Mouse (Mus musculus): ENCODE data around the gene Slc30a5. TPM values are rescaled to one million over a fixed set of nuclear protein-coding genes. Genes with fewer than 3 reads are reported as not detected.

The Slc30a5 gene
- polyA plus RNA-seq, 1 experiment: 53.8 TPM

DNA sequence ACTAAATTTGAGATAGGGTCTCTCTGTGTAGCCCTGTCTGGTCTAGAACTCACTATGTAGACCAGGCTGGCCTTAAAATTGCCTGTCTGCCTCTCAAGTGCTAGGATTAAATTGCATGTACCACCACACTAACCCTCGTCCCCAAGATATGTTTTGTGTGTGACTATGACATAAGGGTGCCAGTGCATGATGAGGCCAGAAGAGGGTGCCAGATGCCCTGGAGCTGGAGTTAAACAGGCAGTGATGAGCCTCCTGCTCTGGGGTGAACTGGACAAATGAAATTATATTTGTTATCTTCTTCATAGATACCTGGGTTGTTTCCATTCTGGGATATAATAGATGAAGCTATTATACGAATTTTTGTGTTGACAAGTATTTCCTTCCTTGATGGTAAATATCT lies 10.7 kb upstream of the Slc30a5 start:
- no peak overlapping the region for H3K4me3 ChIP-seq (ENCODE audit: insufficient read depth, low read length)
- no peak for TF ChIP-seq POLR2A (IDR thresholded peaks at IDR 0.05; ENCODE audit: borderline replicate concordance, low read depth, low read length)
- peak; percentile 33; the same call in 1 of the 2 replicates for TF ChIP-seq CTCF (IDR thresholded peaks at IDR 0.05; ENCODE audit: low read depth, low read length)
- no peak overlapping the region for H3K27ac ChIP-seq (ENCODE audit: insufficient read depth, low read depth, low read length)
- H3K4me1 ChIP-seq (ENCODE audit: control insufficient read depth, insufficient read depth, low read length): peaks cover 14% of the 10 kb centered on the region

DNA sequence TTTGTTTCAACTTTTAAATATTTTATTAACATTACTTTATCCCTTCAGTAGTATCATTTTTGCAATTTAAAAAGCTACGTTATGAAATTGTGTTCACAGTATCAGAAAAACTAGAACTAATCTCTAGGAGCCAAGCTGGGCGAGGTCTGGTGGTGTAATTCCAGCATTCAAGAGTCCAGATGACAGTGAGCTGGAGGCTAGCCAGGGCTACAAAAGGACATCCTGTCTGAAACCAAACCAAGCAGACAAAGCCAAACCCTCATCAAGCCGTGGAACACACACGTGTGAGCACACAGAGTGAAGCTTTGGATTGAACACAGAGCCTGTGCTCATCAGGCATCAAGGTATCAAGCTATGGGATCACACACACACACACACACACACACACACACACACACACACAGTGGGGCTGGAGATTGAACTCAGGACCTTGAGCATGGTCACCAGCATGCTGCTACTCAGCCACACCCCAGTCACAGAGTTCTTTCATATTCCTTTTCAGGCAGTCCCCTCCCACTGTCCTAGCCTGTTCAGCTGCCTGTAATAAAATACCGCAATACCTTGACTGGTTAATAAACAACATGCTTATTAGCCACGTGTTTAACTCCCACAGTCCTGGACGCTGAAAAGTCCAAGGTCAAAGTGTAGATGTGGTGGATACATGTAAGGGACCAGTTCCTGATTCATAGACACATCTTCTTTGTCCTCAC lies 9.9 kb upstream of the Slc30a5 start:
- TF ChIP-seq POLR2A (IDR thresholded peaks at IDR 0.05; ENCODE audit: borderline replicate concordance, low read depth, low read length) (no peak), CTCF (IDR thresholded peaks at IDR 0.05; ENCODE audit: low read depth, low read length) (no peak)
- Histone ChIP-seq H3K4me3 (ENCODE audit: insufficient read depth, low read length) (no peak overlapping the region), H3K27ac (ENCODE audit: insufficient read depth, low read depth, low read length) (no peak overlapping the region), H3K4me1 (ENCODE audit: control insufficient read depth, insufficient read depth, low read length) (peaks cover 14% of the 10 kb centered on the region)

DNA sequence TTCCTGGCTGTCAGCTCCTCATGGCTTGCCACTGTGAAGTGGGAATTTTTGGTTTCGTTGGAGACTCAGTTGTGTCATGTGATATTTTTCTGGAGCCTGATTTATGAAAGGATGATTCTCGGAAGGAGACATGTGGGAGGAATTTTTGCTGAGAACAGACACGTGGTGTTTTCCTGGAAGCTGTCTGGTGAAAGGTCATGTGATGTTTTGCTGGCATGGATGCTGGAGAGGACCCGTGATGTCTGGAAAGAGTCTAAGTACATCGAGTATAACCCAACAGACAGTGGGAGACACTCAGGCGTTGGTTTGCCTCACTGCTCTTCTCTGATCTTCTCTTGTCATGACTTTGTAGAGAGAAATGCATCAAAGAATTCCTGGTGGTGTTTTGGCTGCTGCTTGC lies 8.5 kb upstream of the Slc30a5 start:
- H3K4me3 ChIP-seq (ENCODE audit: insufficient read depth, low read length): no peak overlapping the region
- H3K4me1 ChIP-seq (ENCODE audit: control insufficient read depth, insufficient read depth, low read length): peaks cover 22% of the 10 kb centered on the region
- H3K27ac ChIP-seq (ENCODE audit: insufficient read depth, low read depth, low read length): no peak overlapping the region
- TF ChIP-seq CTCF (IDR thresholded peaks at IDR 0.05; ENCODE audit: low read depth, low read length) (no peak), POLR2A (IDR thresholded peaks at IDR 0.05; ENCODE audit: borderline replicate concordance, low read depth, low read length) (no peak)

DNA sequence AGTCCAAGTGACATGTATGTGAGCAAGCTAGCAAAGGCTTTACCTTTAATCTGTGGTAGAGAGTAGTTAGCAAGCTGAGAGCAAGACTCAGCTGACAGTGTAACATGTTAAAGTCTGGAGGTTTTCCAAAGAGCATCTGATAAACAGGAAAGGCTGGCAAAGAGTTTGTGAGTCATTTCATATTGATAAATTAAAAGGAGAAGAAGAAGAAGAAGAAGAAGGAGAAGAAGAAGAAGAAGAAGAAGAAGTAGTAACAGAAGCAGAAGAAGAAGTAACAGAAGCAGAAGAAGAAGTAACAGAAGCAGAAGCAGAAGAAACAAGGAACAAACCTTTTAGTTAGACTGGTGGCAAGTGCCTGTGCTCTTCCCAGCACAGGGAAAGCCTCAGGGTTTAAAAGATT lies 1.6 kb upstream of the Slc30a5 start:
- Histone ChIP-seq H3K4me3 (ENCODE audit: insufficient read depth, low read length) (no peak overlapping the region), H3K27ac (ENCODE audit: insufficient read depth, low read depth, low read length) (peak overlapping the region; percentile 71), H3K4me1 (ENCODE audit: control insufficient read depth, insufficient read depth, low read length) (peaks cover 32% of the 10 kb centered on the region)
- no peak for TF ChIP-seq POLR2A (IDR thresholded peaks at IDR 0.05; ENCODE audit: borderline replicate concordance, low read depth, low read length)
- no peak for TF ChIP-seq CTCF (IDR thresholded peaks at IDR 0.05; ENCODE audit: low read depth, low read length)

DNA sequence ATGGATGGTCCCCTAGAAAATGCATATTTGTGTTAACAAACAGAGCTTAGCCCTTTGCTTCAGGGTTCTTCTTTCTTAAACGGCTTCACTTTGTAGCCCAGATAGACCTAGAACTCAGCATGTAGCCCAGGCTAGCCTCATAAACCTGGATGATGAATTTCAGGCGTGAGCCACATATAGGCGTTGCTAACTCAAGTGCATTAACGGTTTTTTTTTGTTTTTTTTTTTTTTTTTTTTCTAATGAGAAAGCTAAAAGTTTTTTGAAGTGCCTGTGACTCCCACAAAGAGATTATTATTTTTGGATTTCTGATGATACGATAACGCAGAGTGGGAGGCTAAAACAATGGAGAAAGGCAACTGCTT lies 394 bp upstream of the Slc30a5 start:
- Histone ChIP-seq H3K4me3 (ENCODE audit: insufficient read depth, low read length) (peak overlapping the region; percentile 34; the same call in 1 of the 2 replicates), H3K4me1 (ENCODE audit: control insufficient read depth, insufficient read depth, low read length) (peaks cover 34% of the 10 kb centered on the region), H3K27ac (ENCODE audit: insufficient read depth, low read depth, low read length) (peak overlapping the region; percentile 16; the same call in 1 of the 2 replicates)
- no peak for TF ChIP-seq POLR2A (IDR thresholded peaks at IDR 0.05; ENCODE audit: borderline replicate concordance, low read depth, low read length)
- TF ChIP-seq CTCF (IDR thresholded peaks at IDR 0.05; ENCODE audit: low read depth, low read length): no peak

DNA sequence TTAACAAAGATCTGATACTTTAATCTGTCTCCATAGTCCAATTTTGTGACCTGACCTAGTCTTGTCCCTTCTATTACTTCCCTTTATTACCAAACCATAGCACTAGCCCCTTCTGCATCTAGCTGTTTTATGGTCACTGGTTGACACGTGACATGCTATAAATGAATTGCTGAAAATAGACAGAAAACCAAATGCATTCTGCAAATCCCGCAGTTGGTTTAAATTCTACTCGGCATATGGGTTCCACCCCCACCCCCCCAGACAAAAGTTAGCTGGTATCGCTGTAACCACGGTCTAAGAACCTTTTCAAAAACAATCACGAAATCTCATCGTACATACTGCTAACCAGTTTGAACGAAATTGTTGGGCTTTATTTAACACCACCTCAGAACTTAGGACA lies 1.0 kb downstream of the Slc30a5 start:
- H3K4me3 ChIP-seq (ENCODE audit: insufficient read depth, low read length): peak overlapping the region; percentile 99
- H3K27ac ChIP-seq (ENCODE audit: insufficient read depth, low read depth, low read length): peak overlapping the region; percentile 97
- TF ChIP-seq CTCF (IDR thresholded peaks at IDR 0.05; ENCODE audit: low read depth, low read length) (no peak), POLR2A (IDR thresholded peaks at IDR 0.05; ENCODE audit: borderline replicate concordance, low read depth, low read length) (no peak)
- peaks cover 30% of the 10 kb centered on the region for H3K4me1 ChIP-seq (ENCODE audit: control insufficient read depth, insufficient read depth, low read length)

DNA sequence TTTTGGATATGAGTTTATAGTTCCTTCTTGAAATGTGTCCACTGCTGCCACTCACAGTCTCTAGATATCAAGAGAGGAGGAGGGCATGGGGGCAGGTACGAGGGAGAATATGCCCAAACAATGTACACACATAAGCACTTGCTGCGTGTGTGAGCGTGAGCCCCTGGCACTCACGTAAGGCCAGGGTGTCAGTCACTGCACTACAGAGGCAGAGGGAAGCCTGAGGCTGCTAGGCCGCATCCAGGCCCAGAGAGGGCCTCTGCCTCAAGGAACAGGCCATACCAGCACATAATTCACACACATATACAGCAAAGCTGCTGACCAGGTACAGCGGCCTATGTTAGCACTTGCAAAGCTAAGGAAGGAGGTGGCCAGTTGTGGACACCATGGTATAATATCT lies 2.1 kb downstream of the Slc30a5 start:
- TF ChIP-seq CTCF (IDR thresholded peaks at IDR 0.05; ENCODE audit: low read depth, low read length) (no peak), POLR2A (IDR thresholded peaks at IDR 0.05; ENCODE audit: borderline replicate concordance, low read depth, low read length) (no peak)
- H3K4me3 ChIP-seq (ENCODE audit: insufficient read depth, low read length): peak overlapping the region; percentile 32

DNA sequence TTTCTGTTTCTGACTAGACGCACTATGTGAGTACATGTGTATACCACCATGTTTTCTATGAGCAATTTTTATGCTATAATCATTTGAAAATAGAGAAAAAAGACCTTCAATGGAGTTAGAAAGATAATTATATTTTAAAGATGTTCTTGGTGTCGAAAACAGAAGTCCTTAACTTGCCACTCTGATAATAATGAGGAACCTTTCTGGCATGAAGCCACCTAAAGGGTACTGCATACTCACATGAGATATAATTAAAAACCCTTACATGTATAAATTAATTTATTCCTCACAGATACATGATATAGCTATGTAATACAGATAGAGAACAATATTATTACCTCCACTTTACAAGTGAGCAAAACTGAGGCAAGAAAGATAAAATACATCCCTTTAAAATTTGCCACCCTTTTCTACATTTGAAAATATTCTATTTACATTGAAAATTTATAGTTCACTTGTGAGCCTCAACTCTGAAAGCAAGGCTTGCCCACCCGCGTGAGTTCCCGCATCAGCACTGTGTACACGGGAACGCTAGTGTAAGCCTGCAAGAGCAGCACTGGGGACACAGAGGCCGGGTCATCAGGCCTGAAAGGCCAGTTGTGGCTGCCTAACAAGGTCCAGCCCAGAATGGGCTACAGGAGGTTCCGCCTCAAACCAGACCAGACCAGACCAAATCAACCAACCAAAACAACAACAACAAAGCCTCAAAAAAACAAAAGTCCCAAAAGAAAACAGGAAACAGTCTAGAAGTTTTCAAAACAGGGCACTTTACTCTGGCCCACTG lies 7.4 kb downstream of the Slc30a5 start:
- TF ChIP-seq POLR2A (IDR thresholded peaks at IDR 0.05; ENCODE audit: borderline replicate concordance, low read depth, low read length) (no peak), CTCF (IDR thresholded peaks at IDR 0.05; ENCODE audit: low read depth, low read length) (no peak)

More for the DNA sequence above, 2.1 kb downstream of the Slc30a5 start:
- no peak overlapping the region for H3K27ac ChIP-seq (ENCODE audit: insufficient read depth, low read depth, low read length)
- peaks cover 27% of the 10 kb centered on the region for H3K4me1 ChIP-seq (ENCODE audit: control insufficient read depth, insufficient read depth, low read length)

DNA sequence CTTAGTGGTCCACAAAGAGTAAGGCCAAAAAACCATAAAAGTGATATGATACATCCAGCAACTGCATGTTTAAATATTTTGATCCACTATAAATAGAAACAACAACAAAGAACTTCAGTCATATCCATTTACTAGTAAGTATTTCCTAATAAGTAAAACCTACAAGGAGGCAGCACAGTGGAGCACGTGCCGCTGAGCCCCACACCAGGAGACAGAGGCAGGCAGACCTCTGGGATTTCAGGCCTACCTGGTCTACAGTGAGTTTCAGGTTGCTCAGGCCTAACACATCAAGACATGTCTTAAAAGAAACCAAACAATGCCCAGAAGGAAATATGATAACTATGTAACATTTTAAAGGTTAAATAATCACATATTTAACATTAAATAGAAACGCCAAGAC lies 8.3 kb downstream of the Slc30a5 start:
- TF ChIP-seq CTCF (IDR thresholded peaks at IDR 0.05; ENCODE audit: low read depth, low read length) (no peak), POLR2A (IDR thresholded peaks at IDR 0.05; ENCODE audit: borderline replicate concordance, low read depth, low read length) (no peak)
- peaks cover 19% of the 10 kb centered on the region for H3K4me1 ChIP-seq (ENCODE audit: control insufficient read depth, insufficient read depth, low read length)
- no peak overlapping the region for H3K27ac ChIP-seq (ENCODE audit: insufficient read depth, low read depth, low read length)
- no peak overlapping the region for H3K4me3 ChIP-seq (ENCODE audit: insufficient read depth, low read length)

More for the DNA sequence above, 7.4 kb downstream of the Slc30a5 start:
- H3K4me3 ChIP-seq (ENCODE audit: insufficient read depth, low read length): no peak overlapping the region
- H3K27ac ChIP-seq (ENCODE audit: insufficient read depth, low read depth, low read length): no peak overlapping the region
- H3K4me1 ChIP-seq (ENCODE audit: control insufficient read depth, insufficient read depth, low read length): peaks cover 24% of the 10 kb centered on the region

DNA sequence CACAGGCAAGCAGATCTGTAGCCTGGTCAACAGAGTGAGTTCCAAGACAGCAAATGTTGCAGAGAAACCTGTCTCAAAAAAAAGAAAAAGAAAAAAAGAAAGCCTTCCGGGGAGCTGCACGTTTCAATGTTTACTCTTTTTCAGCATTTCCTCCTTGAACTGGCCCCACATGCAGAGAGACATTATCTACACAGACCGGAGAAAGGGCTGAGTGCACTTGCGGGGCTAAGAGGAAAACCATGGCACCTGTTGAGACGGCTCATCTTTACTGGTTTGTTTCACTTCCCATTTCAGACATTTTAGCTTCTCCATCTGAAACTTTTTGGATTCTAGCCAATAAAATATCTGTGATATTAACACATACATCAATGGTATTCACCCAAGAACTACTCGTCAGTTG lies 8.9 kb downstream of the Slc30a5 start:
- no peak overlapping the region for H3K4me3 ChIP-seq (ENCODE audit: insufficient read depth, low read length)
- H3K4me1 ChIP-seq (ENCODE audit: control insufficient read depth, insufficient read depth, low read length): peaks cover 19% of the 10 kb centered on the region
- TF ChIP-seq POLR2A (IDR thresholded peaks at IDR 0.05; ENCODE audit: borderline replicate concordance, low read depth, low read length) (no peak), CTCF (IDR thresholded peaks at IDR 0.05; ENCODE audit: low read depth, low read length) (no peak)
- peak overlapping the region; percentile 18 for H3K27ac ChIP-seq (ENCODE audit: insufficient read depth, low read depth, low read length)

Data from bone marrow macrophage, adult 2 months (primary cell).